Mouse (Mus musculus) brain, embryonic 14.5 days (tissue): ENCODE data around the gene Kpna2. TPM values are rescaled to one million over a fixed set of nuclear protein-coding genes. Genes with fewer than 3 reads are reported as not detected.
A peak's percentile ranks its signal among the peaks of the same experiment; 100 is the strongest.

ENCODE experiments used
- DNase-seq: peaks from one replicate; pipeline ENCODE4 v3.0.0-alpha.2; 2011; ENCODE audit warnings: low read depth
- CTCF ChIP-seq: fragments of 200-500 bp; IDR thresholded peaks from 2 replicates; pipeline ENCODE4 v1.5.1; 2012; ENCODE audit warnings: inconsistent platforms, mild to moderate bottlenecking, moderate library complexity, borderline replicate concordance; ENCODE audit not compliant: insufficient read depth, insufficient read length; ENCODE audit errors: extremely low read depth
- POLR2A ChIP-seq: fragments of 200-500 bp; IDR thresholded peaks from 2 replicates; pipeline ENCODE4 v1.6.1; 2012; ENCODE audit warnings: mild to moderate bottlenecking, inconsistent platforms, borderline replicate concordance; ENCODE audit not compliant: poor library complexity, insufficient read depth, insufficient read length, severe bottlenecking; ENCODE audit errors: extremely low read depth
- polyA plus RNA-seq: library from polyadenylated mRNA; depleted of rRNA; stranded (reverse); fragments of >200 nt; gene quantifications from 2 replicates; pipeline ENCODE4 v1.2.3, GENCODE M21; 2012; rRNA removed

The Kpna2 gene
- polyA plus RNA-seq: 125 and 197 TPM in 2 replicates

DNA sequence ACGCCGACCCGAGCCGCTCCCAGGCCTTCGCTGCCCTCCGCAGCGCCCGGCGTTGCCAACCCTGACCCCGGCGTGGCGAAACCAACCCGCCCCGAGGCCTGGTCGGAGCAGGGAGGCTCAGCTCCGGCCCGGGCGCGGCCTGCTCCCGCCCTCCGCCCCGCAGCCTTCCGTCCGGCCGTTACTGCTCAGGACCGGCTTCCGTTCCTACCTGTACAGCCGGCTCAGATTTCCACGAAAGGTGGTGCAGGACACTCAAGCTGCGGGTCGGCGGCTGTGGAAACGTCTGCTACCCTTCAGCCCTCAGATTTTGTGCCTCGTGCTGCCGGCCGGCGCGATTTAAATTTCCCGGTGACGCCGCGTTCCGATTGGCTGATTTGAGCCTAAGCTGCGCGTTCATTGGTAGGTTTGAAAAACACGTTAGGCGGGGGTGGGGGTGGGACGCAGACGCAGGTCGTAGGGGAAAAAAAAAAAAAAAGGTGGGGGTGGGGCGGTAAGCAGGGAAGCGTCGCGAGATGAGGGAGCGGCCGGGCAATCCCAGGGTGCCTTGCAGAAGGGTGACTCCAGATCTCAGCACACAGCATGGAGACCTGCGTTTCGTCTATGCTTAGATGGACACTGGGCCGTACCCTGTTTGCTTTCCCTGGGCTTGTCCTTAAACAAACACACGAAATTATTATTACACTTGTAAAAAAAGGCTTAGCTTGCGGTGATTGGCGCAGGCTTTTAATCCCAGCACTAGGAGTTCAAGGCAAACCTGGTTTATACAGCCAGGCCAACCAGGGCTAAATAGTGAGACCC lies at the start of gene Kpna2:
Kpna2 (minus strand) TSS at position 391 of the 798 bp plus-strand sequence.
- peak; percentile 99 for DNase-seq
- TF ChIP-seq POLR2A: peak; percentile 81; the same call in 1 of the 2 replicates
- no peak for TF ChIP-seq CTCF

DNA sequence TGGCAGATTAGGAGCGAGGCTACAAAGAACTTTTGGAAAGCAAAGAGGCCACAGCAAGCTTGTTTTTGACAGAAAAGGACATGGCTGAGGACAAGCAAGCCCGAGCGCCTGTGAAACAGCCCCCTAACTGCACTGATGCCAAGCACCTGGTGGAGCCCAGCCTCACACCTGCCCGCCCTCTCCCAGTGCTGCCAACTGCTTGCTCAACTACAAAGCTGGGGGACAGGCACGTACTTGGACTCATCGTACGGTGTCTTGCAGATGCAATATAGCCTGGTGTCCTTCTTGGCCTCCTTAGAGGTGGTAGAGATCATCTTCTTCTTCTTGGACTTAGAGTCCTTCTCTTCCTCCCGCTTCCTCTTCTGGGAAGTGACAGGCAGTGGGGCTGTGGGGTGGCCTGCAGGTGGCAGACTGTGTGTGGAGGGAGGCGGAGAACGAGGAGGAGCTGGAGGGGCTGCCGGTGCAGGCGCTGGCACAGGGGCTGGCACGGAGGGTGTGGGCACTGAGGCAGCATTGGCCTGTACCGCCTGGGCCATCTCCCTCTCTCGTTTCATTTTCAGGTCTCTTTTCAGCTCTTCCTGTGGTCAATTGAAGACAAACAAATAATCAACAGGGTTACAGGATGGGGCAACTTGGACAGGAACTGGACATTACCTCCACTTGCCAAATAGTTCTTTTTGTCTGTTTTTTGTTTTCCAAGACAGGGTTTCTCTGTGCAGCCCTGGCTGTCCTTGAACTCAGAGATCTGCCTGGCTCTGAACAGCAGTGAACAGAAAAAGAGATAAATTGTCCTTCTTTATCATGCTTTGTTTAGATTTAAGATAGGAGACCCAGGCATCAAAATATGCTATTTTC lies 47.7 kb upstream of the Kpna2 start:
- DNase-seq: no peak
- no peak for TF ChIP-seq POLR2A

DNA sequence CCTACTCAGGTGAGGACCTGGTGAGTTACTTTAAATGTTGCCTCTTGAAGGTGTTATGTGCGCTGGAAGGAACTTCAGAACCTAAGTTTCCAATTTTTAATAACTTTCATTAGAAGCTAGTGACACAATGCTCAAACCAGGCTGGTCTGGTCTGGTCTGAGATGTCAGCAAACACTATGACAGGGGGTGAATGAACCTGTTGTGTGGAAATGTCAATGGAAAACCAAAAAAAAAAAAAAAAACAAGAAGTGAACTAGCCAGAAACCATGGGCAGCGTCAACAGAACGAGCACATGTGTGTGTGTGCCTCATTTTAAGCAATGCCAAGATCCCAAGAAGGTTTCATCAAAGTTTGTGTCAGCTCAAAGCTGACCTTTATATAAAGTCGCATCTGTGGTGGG lies 46.2 kb upstream of the Kpna2 start:
- TF ChIP-seq POLR2A (no peak), CTCF (no peak)
- no peak for DNase-seq

- DNase-seq: peak; percentile 87
- TF ChIP-seq POLR2A (no peak), CTCF (peak; percentile 70; the same call in 1 of the 2 replicates)
These were observed 45.0 kb upstream of the Kpna2 start for GRCm38 (mm10) chr11:107044321-107044720.

DNA sequence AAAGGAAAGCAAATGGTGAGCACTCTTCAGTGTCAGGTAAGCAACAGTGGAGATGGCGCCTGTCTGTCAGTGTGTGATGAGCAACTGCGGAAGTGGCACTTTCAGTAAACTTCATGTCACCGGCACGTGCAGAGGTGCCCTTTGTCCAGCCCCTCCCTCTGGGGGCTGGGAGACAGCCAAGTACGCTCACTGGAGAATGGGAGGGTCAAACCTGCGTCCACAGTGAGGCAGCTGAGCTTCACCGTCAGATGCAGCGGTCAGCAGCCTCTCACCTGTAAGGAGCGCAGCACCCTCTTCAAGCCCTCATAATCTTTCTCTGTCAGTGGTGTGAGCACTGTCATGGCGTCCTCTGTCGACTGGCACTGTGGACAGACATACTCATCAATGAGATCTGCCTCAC lies 44.0 kb upstream of the Kpna2 start:
- TF ChIP-seq CTCF (no peak), POLR2A (no peak)
- no peak for DNase-seq

DNA sequence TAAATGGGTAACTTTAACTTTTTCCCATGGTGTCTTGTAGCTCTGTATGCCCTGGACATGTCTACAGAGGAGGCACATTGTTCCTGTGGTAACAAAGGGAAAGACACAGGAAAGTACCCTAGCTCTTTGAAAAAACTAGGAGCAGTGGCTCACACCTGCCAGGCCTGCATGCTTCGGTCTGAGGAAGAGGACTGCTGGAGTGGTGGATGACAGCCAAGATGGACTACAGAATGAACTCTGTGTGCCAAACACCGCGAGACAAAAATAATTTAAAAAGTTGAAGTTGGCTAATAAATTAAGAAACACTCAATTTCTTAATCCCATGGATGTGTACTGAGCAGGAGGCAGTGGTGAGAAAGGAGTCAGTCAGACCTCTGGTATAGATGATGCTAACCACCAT lies 42.1 kb upstream of the Kpna2 start:
- no peak for DNase-seq
- no peak for TF ChIP-seq POLR2A
- no peak for TF ChIP-seq CTCF

- no peak for DNase-seq
- TF ChIP-seq CTCF: no peak
- no peak for TF ChIP-seq POLR2A
These were observed 40.1 kb upstream of the Kpna2 start for GRCm38 (mm10) chr11:107039417-107039816.

GRCm38 (mm10) chr11:107034085-107034810 lies 34.9 kb upstream of the Kpna2 start:
- TF ChIP-seq CTCF (no peak), POLR2A (no peak)
- DNase-seq: no peak

DNA sequence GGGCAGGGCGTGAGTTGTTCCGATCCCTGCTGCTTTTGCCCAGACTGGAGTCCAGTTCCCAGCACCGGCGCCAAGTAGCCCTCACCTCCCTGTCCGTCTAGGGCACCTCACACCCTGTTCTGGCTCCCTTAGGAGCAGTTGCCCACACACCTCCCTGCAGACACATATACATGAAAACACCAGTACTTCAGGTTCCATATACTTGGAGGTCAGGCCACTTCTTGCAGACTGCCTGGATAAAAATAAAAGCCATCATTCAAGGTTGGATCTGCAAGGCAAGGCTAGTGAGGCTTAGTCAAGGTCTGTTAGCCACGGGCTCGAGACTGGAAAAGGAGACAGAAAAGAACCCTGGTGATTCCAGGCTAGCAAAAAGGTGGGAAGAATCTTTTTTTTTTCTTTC lies 32.3 kb upstream of the Kpna2 start:
- DNase-seq: no peak
- no peak for TF ChIP-seq POLR2A
- TF ChIP-seq CTCF: no peak

GRCm38 (mm10) chr11:107029536-107029935 lies 30.2 kb upstream of the Kpna2 start:
- no peak for DNase-seq
- TF ChIP-seq CTCF (no peak), POLR2A (no peak)

GRCm38 (mm10) chr11:107028754-107029153 lies 29.4 kb upstream of the Kpna2 start:
- TF ChIP-seq CTCF (no peak), POLR2A (no peak)
- DNase-seq: no peak
